Mouse (Mus musculus) left cerebral cortex, adult 8-10 months (tissue): Measurements from ENCODE around the gene AC109138.7. TPM values are rescaled to one million over a fixed set of nuclear protein-coding genes. Genes with fewer than 3 reads are reported as not detected.

Experiments
- DNase-seq, 2 experiments: peaks; one replicate each; pipeline ENCODE4 v3.0.0; 2022; ENCODE audit warnings: low spot score in 2 of 2
- total RNA-seq, 4 experiments: library from RNA; stranded (reverse); gene quantifications; 2 replicates each; pipeline ENCODE4 v1.2.4; 2022

Gene AC109138.7
- not detected for total RNA-seq

DNA sequence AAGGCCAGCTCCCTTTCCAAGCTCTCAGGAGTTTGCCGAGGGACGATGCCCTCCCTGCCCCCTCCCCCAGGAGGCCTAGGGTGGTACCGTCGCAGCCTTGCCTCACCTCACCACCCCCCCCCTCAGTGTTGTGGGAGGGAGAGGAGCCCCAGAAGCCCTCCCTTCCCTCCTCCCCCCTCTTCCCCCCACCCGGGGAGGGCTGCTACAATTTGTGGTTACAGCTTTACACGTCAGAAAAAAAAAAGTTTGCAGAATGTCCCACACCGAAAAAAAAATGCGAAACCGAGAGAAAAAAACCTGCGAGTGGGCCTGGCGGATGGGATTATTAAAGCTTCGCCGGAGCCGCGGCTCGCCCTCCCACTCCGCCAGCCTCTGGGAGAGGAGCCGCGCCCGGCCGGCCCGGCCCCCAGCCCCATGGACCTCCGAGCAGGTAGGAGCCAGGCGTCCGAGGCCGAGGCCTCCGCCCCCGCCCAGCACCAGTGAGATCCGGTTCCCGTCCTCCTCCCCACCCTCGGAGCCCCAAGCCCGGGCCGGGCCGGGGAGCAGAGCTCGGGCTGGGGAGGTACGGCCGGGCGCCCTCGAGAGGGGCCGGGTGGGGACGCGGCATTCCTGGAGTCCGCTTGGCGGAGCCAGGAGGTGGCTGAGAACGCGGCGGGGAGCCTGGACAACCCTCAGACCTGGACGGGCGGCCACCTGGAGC lies at the start of gene AC109138.7, which contains the start of gene Clcf1:
TSS of gene AC109138.7 (plus strand) at position 287 of the 700 bp plus-strand sequence.
TSS of gene Clcf1 (plus strand) at position 168 of the 700 bp plus-strand sequence.
- no peak for DNase-seq

DNA sequence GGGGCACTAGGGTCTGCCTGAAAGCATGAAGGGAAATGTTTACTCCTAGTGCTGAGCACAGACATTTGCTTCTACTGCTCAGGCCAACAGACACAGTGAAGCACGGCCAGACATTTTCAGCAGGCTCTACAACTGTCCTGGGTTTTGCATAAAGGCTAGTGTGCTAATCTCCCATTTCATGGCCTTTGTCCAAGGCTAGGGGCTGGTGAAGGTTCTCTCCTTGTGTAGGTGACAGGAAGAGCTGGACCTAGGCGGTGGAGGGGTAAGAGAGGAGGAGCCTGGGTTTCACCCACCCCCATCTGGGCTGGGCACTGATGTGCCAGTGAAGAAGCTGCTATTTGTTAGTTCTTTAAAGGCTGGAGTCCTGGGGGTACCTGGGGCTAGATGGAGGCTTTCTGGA lies 49.4 kb upstream of the AC109138.7 start:
- no peak for DNase-seq

DNA sequence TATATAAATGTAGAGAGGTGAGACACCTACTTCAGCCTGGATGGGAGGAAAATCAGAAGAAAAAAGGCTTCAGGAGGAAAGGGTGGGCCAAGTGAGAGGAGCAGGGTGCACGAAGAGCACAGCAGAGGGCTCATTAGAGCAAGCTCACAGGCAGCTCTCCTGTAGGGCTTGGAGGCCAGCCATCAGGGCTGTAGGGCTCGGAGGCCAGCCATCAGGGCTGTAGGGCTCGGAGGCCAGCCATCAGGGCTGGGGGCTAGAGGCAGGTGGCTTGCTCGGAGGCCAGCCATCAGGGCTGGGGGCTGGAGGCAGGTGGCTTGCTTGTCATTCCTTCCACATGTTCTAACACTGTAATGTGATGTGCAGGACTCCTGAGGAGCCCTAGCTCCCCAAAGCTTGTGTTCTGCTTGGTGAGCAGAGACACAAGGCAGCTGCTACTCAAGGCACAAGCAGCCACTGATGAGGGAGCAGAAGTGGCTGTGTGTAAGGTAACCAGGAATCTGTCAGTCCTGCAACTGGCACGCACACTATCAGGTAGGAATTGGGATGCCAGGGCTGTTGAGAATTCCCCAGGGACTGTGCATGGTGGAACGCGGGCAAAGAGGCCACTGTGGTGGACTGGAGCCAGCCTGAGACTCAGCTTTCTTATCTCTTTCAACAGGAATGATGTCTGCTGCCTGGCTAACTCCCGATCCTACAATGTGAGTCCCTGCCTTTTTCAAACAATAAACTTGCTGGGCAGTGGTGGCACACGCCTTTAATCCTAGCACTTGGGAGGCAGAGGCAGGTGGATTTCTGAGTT lies 47.3 kb upstream of the AC109138.7 start:
- DNase-seq, result no peak

DNA sequence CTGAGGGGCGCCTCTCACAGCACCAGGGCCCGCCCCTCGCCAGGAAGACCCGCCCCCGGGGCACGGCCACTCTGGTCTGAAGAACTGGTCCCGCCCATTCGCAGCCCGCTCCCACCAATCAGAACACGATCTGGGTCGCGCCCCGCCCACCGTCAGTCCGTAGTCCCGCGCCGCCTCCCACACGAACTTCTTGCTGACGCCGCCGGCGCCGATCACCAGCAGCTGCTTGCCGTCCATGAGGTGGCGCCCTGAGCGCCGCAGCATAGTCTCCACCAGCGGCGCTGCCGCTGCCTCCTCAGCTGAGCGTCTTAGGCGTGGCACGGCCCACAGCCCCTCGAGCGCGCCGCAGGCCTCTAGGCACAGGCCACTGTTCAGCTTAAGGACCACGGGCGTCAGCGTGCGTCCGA lies 44.8 kb upstream of the AC109138.7 start:
- DNase-seq, result peak; percentile 97 to 99

DNA sequence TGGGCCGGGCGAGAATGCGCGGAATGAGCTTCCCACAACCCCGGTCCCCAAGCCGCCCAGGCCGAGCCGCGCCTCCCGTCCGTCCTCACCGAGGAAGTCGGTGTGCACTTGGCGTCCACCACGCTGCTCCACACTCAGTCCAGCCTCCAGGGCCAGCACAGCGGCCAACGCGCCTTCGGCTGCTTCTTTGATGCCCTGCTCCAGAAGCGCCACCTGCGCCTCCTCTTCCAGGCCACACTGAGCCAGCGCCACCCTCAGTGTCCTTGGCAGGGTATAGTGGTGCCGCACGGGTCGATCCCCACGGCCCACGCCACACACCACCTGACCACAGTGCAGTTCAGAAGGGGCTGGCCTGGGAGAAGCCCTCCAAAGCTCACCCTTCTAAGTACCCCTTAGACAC lies 44.3 kb upstream of the AC109138.7 start:
- no peak for DNase-seq

DNA sequence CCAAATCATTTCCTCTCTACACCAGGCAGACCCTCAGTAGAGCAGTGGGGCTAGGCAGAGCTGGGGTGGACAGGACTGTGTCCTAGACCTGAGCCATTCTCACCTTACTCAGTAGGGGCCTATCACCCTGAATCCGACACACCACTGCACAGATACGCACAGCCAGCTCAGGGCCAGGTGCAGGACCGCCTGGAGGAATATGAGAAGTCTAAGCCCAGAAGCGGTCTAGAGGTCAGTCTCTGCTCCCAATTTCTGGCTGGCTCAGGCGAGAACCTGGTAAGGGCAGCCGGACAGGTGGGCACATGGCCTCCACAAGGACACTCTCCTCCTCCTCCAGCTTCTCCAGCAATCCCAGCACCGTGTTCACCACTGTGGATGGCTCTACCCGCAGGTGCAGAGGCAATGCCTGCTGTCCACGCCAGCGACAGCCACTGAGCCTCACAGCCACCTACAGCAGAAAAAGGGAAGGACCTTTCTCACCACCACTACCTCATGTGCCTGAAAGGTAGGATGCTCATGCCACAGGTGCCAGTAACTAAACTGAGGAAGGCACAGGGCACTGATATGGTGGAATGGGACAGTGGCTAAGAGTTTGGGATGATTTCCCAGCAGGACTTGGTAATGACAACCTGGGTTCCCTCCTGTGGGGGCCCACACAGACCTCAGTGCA lies 43.3 kb upstream of the AC109138.7 start:
- DNase-seq, result no peak

DNA sequence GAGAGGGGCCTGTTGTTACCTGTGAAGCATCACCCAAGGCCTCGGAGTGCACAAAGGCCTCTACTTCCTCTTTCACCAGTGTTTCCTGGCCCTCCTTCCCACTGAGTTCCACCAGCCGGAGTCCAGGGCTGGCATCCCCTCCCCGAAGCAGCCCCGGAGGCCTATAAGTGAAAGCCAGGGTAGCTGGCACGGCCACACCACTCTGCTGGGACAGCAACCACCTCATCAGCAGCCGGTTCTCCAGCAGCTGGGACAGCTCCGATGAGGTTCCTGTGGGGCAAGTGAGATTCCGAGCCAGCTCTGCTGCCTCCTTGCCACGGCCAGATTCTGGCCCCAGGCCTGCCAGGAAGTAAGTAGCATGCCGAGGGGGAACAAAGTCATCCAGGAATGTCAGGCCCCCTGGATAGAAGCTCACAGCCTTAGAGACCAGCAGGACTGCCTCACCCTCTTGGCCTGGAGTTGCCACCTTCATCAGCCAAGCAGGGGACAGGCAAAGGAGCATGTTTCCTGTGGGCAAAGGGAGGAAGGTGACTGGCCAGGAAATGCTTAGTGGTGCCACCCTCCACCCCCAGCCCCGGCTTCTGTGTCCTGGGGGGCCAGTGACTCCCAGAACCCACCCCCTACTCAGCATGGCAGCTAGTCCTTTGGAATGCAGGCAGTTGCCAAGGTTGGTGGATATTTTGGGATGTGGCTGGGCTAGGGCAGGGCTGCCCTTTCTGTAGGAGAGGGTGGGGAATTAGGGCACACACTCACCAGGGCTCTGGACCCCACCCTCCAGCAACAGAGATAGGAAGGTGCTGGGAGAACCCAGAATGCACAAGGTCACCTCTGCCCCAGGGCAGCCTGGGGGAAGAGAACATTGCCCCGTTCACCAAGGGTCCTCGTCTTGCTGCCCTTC lies 42.5 kb upstream of the AC109138.7 start:
- no peak for DNase-seq

DNA sequence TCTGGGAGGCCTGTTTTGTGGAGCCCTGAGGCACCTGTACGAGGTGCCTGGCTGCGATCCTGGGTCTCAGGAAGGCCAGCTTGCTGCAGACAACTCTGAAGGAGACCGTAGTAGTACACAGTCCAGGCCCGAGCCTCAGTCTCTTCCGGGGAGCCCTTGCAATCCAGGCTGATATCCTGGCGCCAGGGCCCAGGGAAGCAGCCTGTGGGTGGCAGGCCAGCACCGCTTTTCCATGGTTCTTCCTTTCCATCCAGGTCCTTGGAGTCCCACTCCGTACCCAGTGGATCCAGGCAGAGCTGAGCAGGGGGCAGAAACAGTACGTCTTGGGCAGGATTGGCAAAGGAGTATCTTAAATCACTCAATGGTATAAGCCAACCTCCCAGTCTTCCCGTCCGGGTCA lies 41.2 kb upstream of the AC109138.7 start:
- DNase-seq, result no peak

DNA sequence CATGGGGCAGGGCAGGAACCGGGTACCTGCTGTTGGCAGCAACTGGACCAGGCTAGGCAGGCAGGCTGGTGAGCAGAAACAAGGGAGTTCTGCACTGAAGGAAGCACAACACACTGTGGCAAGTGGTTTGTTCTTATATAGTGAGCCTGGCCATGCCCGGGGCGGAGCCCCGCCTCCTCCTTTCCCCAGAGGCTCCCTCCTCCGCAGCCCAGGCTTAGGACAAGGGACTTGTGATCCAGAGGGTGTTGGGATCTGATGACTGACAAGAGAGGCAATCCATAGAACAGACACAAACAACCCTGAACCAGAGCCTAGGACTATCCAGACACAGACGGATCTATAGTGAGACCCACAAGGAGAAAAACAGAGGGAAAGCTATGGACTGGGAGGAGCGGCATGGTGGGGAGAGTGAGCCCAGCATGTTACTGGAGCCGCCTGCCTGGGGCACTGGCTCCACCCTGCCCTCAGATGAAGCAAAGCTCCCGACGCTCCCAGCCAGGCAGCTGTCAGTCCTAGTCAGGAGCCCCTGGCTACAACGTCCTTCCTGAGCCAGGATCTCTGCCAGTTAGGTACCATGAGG lies 38.7 kb upstream of the AC109138.7 start, which contains the start of gene Carns1:
TSS of gene Carns1 (minus strand) at position 112 of the 580 bp plus-strand sequence.
- DNase-seq, result no peak

DNA sequence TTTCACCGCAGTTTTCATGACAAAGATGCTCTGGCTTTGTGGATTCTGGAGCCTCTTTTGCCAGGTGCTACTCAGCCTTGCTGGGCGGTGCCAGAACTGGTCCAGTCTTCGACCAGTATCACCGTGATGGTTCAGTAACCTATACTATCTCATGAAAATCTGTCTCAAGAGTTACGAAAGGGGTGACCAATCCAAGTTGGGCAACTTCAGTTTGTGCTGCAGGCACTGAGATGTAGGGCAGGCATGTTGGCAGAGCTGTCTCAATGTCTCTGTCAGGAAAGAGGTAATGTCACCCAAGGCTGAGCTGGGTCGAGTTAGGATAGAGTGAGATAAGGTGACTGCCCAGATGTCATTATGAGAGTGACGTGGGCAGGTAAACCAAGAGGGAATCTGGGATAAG lies 33.7 kb upstream of the AC109138.7 start:
- DNase-seq, result no peak

DNA sequence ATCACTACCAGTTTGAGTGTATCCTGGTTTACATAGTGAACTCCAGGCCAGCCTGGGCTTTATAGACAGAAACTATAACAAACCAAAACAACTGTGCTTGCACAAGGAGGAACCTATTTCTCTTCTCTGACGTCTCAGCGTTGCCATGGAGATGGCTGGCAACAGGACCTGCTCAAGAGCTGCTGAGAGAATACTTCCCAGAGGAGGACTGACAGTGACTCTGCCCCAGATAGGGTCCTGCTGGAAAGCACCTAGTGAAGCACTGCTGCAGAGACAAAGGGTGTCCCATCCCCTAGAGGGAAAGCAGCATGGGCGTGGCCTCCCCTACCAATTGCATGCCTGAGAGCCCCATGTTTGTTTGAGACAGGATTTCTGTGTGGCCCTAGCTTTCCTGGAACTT lies 32.3 kb upstream of the AC109138.7 start:
- DNase-seq, result peak in 1 of 2 experiments; percentile 75

DNA sequence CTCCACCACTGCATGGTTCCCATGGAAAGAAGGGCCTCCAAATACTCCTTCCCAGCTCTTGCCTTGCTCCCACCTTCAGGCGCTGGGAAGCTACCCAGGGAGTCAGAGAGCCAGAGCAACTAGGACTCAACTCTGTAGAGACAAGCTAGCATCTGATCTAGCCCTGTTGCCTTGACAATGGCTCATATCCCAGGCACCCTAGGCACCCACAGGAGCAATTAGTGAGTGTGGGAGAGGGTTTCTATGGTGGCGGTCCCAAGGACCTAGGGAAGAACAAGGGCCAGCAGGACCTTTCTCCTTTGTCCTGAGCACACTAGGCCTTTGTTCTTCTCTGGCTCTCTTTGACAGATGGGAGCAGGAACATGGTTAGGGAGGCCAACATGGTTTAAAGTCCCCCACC lies 30.5 kb upstream of the AC109138.7 start:
- DNase-seq, result no peak

DNA sequence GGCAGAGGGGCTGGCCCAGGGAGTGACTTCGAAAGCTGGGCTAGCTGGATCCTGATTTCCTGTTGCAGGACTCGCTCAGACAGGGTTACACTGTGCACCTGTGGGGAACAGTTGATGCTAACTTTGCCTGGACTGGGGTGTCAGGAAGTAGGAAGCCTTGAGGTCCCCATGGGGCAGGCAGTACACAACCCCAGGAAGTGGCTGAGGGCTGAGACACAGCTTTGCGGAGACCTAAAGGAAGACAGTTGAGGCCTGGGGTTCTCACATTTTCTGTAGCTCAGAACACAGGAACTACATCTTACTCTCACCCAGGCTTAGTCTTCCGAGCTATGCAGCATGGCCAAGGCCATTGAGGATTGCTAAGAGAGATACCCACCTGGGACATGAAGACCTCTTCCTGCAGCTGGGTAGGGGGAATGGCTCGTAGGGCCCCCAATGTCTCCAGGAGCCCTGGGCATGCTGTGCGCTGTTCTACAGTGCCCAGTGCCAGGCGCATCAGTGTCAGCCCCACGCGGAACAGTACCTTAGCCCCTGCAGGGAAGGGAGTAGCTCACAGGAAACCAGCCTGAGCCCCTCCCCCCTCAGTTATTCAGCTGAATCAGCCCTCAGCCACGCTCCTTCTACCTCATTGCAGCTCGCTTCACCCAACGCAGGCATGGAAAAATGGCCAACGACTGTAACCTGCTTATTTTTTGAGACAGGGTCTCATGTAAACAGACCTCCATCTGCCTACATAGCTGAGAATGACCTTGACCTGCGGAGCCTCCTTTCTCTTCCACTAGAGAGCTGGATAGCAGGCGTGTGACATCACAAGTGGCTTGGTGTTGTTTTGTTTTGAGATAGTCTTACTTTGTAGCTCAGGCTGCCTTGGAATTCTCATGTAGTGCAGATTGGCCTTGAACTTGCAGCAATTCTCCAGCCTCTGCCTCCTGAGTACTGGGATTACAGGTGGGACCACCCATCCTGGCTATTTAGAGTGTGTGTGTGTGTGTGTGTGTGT lies 28.9 kb upstream of the AC109138.7 start:
- DNase-seq, result no peak

DNA sequence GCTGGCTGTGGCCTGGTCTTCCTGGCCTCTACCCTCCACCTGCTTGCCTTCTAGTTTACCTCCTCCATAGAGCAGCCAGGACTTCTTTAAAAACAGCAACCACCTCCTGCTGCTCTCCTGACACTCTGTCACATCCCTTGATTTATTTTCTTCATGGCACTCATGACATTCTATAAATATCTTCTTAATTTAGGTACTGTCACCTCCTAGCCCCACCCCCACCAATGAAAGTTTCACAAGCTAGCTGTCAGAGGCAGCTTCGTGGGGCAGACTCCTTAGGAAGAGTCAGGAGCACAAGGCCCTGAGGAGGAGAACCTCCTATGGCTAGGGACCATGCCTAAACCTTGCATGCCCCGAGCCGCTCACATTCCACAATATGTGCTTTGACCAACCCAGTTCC lies 26.9 kb upstream of the AC109138.7 start:
- DNase-seq, result no peak

DNA sequence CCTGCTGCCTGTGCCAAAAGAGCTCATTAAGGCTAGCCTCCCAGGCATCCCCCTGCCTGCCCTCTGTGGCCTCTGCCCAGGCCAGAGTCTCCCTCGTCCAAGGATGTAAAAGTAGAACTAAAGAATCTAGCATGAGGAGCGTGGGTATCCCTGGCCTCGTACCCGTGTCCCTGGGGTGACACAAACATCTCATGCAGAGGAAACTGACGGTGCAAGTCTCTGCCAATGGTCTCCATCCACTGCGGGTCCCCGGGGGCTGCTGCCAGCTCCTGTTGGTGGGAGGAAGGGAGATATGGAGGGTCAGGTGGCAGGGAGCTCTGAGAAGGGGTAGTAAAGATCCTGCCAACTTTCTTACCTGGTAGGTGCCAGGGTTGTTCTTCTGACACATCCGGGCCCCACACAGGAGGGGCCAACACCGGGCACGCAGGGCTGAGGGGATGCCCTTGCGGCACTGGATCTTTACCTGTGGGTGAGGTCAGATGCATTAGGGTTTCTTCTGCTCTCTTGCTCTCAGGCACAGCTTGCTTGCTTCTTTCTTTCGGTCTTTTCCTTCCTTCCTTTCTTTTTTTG lies 25.0 kb upstream of the AC109138.7 start:
- DNase-seq, result no peak

DNA sequence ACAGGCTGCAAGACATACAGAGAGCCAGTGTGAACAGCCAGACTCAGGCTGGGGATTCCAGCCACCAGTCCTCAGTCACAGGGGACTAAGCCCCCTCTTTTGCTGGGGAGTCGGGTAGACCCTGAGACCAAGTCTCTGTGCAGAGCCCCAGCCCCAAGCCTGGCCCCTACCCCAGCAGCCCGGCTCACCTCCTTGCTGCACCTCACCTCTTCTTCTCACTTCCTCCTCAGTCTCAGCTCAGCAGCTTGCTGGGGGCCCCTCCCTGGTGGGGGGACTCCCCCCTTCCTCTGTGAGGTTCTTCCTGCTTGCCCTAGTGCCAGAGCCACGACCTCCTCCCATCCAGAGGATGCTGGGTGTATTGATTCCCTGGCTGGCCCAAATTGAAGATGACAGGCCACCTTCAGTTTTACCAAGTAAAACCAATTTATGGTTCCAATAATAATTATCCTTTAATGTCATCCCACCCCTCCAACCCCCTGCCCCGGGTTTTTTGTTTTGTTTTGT lies 23.3 kb upstream of the AC109138.7 start, which contains the start of gene Tbc1d10c:
TSS of gene Tbc1d10c (minus strand) at position 454 of the 504 bp plus-strand sequence.
- no peak for DNase-seq

DNA sequence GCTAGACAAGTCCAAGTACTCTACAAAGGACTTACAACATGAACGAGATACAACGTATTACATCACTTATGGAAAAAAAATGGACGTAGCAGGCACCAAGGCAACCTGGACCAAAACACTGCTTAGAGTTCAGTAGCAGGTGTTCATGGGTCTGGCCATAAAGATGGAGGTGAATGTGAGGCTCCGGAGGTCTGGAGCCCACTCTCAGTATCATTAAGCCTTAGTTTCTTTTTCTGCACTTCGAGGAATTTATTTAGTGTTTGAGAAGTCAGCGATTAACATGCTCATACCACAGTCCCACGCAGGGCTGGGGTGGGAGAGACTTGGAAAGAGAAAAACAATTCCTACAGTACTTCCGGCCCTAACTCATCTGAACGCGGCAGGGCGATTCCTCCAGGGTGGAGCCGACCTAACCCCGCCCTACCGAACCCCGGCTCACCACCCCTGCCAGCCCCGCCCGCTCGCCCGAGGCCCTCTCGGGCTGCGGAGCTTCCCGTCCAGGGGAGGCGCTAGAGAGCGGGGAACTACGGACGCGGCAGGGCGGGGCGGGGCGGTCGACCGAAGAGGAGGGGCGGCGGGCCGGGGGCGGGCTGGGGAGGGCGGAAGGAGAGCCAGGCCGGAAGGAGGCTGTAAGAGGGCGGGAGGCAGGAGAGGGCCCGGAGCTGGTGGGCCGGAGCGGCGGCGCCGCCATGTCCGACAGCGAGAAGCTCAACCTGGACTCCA lies 22.5 kb upstream of the AC109138.7 start, which contains the start of gene Ppp1ca:
TSS of gene Ppp1ca (plus strand) at position 538 of the 723 bp plus-strand sequence.
- peak; percentile 74 to 84 for DNase-seq
